In the genomic region with DNA sequence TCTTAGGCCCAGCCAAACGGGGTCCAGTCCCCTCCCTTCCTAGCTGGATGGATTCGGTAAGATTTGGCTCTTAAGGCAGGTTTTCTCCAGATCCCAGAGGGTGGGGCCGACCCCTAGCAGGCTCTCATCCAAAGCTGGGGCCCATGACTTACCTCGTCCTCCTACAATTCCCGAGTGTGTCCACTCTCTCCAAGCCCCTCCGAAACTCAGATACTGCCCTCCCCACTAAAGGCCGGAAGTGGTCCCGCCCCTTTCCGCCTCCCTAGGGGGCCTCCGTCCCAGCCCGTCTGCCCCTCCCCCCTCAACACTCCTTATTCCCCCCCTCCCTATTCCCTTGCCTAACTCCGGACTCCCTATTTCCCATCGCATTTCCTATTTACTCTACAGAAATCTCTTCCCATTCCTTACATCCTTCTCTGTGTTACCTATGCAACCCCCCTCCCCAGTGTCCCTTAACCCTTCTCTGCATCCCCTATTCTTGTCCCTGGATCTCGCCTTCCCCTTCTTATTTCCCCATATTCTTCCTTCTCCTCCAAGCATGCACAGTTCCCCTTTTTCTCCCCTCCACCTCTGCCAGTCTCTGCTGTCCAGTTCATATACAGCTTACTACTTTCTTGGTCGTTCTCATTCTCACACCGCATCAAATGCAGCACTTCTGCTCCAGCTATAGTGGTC, we compare ENCODE assay signal across 8 mouse cellular contexts. TPM values are rescaled to one million over a fixed set of nuclear protein-coding genes. Genes with fewer than 3 reads are reported as not detected.
A peak's percentile ranks its signal among the peaks of the same experiment; 100 is the strongest.
DNase-seq lines count a peak whose midpoint lies in the region; ATAC-seq and TF ChIP-seq lines count a peak whose summit lies in the region.

No protein-coding gene starts in this region.

- ATAC-seq in erythroblast, adult 5-6 weeks (replicated peaks; ENCODE audit: low FRiP score, poor library complexity, severe bottlenecking) = no peak
- ATAC-seq in intestine, postnatal 0 days = peak; percentile 36
- ATAC-seq in liver, embryonic 11.5 days (replicated peaks; ENCODE audit: low FRiP score) = peak; percentile 37
- ATAC-seq in midbrain, postnatal 0 days (ENCODE audit: low FRiP score) = peak; percentile 77

- H3K4me2 ChIP-seq in intestine, postnatal 0 days (replicated peaks; ENCODE audit: low read depth) = peak overlapping the region; percentile 71
- peak overlapping the region; percentile 70 for H3K4me2 ChIP-seq in liver, embryonic 11.5 days
- peak overlapping the region; percentile 49 for H3K4me2 ChIP-seq in midbrain, postnatal 0 days (ENCODE audit: low read depth, low read length, poor library complexity, severe bottlenecking)

- WGBS in intestine, postnatal 0 days = 26% methylated on average over 15 of the region's 16 CpGs
- WGBS in liver, embryonic 11.5 days = 19% methylated on average over 16 of the region's 16 CpGs
- 19% methylated on average over 16 of the region's 16 CpGs for WGBS in midbrain, postnatal 0 days

- no peak for TF ChIP-seq CTCF in intestine, postnatal 0 days (IDR thresholded peaks at IDR 0.05; ENCODE audit: low read depth)
- no peak for TF ChIP-seq CTCF in midbrain, postnatal 0 days (IDR thresholded peaks at IDR 0.05)

- no peaks in the 10 kb centered on the region; the same call in 1 of the 2 replicates for H3K36me3 ChIP-seq in erythroblast, embryonic 14.5 days (ENCODE audit: control insufficient read depth)
- peaks cover 7% of the 10 kb centered on the region; the same call in 1 of the 2 replicates for H3K36me3 ChIP-seq in intestine, postnatal 0 days (ENCODE audit: control insufficient read depth, insufficient read depth)
- H3K36me3 ChIP-seq in liver, embryonic 11.5 days (ENCODE audit: control insufficient read depth, insufficient read depth, low read length) = no peaks in the 10 kb centered on the region; the same call in 1 of the 2 replicates
- H3K36me3 ChIP-seq in midbrain, postnatal 0 days (ENCODE audit: insufficient read depth, low read length) = peaks cover 13% of the 10 kb centered on the region

- peak overlapping the region; percentile 22; the same call in 1 of the 2 replicates for H3K9ac ChIP-seq in intestine, postnatal 0 days (ENCODE audit: low read depth, low read length)
- peak overlapping the region; percentile 59 for H3K9ac ChIP-seq in liver, embryonic 11.5 days (ENCODE audit: low read depth, low read length)
- H3K9ac ChIP-seq in midbrain, postnatal 0 days (replicated peaks; ENCODE audit: low read length, poor library complexity, severe bottlenecking) = peak overlapping the region; percentile 57

- H3K27me3 ChIP-seq in erythroblast, embryonic 14.5 days (ENCODE audit: control insufficient read depth) = no peaks in the 10 kb centered on the region; the same call in 1 of the 2 replicates
- H3K27me3 ChIP-seq in intestine, postnatal 0 days (replicated peaks; ENCODE audit: control insufficient read depth, insufficient read depth, low read length) = no peaks in the 10 kb centered on the region
- no peaks in the 10 kb centered on the region; the same call in 1 of the 2 replicates for H3K27me3 ChIP-seq in liver, embryonic 11.5 days (replicated peaks; ENCODE audit: control insufficient read depth, insufficient read depth, low read length)
- no peaks in the 10 kb centered on the region for H3K27me3 ChIP-seq in midbrain, postnatal 0 days (ENCODE audit: insufficient read depth, low read length)

- no peak overlapping the region for H3K27ac ChIP-seq in intestine, postnatal 0 days (ENCODE audit: low read depth, low read length)
- H3K27ac ChIP-seq in liver, embryonic 11.5 days (ENCODE audit: low read depth, low read length) = peak overlapping the region; percentile 48; the same call in 1 of the 2 replicates
- H3K27ac ChIP-seq in midbrain, postnatal 0 days (ENCODE audit: low read depth, low read length) = peak overlapping the region; percentile 80

- peaks cover 7% of the 10 kb centered on the region for H3K4me1 ChIP-seq in erythroblast, embryonic 14.5 days (ENCODE audit: control insufficient read depth)
- H3K4me1 ChIP-seq in intestine, postnatal 0 days (replicated peaks; ENCODE audit: control insufficient read depth, insufficient read depth, low read length) = no peaks in the 10 kb centered on the region
- H3K4me1 ChIP-seq in liver, embryonic 11.5 days (replicated peaks; ENCODE audit: control insufficient read depth, insufficient read depth, low read length) = no peaks in the 10 kb centered on the region
- H3K4me1 ChIP-seq in midbrain, postnatal 0 days (ENCODE audit: insufficient read depth, low read length) = no peaks in the 10 kb centered on the region

- peak overlapping the region; percentile 57 for H3K4me3 ChIP-seq in erythroblast, embryonic 14.5 days (replicated peaks)
- H3K4me3 ChIP-seq in intestine, postnatal 0 days (ENCODE audit: low read depth, low read length) = peak overlapping the region; percentile 52
- H3K4me3 ChIP-seq in liver, embryonic 11.5 days (ENCODE audit: low read depth, low read length) = peak overlapping the region; percentile 54
- H3K4me3 ChIP-seq in midbrain, postnatal 0 days (ENCODE audit: low read depth, low read length) = peak overlapping the region; percentile 42

- peak; percentile 24 to 54 for DNase-seq in cerebellum, postnatal 4 days (ENCODE audit: low spot score in 2 of 2)
- peak; percentile 45 to 55 for DNase-seq in heart, adult 18-20 months
- no peak for DNase-seq in liver, embryonic 11.5 days (ENCODE audit: low spot score)
- DNase-seq in midbrain, postnatal 0 days (ENCODE audit: low spot score) = peak; percentile 70
- peak; percentile 32 for DNase-seq in testis, postnatal 14 days (ENCODE audit: low spot score)

- H3K9me3 ChIP-seq in erythroblast, embryonic 14.5 days (ENCODE audit: control insufficient read depth, low read length) = no peaks in the 10 kb centered on the region
- H3K9me3 ChIP-seq in intestine, postnatal 0 days (ENCODE audit: control insufficient read depth) = no peaks in the 10 kb centered on the region
- no peaks in the 10 kb centered on the region for H3K9me3 ChIP-seq in liver, embryonic 11.5 days (ENCODE audit: control insufficient read depth, low read length)
- H3K9me3 ChIP-seq in midbrain, postnatal 0 days (ENCODE audit: low read length) = no peaks in the 10 kb centered on the region

RNA-seq across cellular contexts. Expression of a gene that starts 0.5 kb away (rescaled TPM):
- polyA plus RNA-seq in erythroblast, embryonic 14.5 days (2012) = 0.15 TPM in 2 replicates
- total RNA-seq in erythroblast, adult 5-6 weeks (2015; ENCODE audit: low replicate concordance) = 1.7 TPM in 1 of 2 replicates, not detected in the other
- 2.4 and 2.5 TPM in 2 replicates for total RNA-seq in erythroblast, adult 5-6 weeks (2017; ENCODE audit: low replicate concordance)
- total RNA-seq in heart, adult 18-20 months (2021) = 10 to 100 TPM; 21.8 to 24.2 TPM
- polyA plus RNA-seq in intestine, postnatal 0 days (2015; fragmentation: Nextera tagmentation; extraction: Ambion mirVana) = 142 and 143 TPM in 2 replicates
- 198 and 202 TPM in 2 replicates for polyA plus RNA-seq in liver, embryonic 11.5 days (2014; fragmentation: Nextera tagmentation; extraction: Ambion mirVana)
- total RNA-seq in midbrain, postnatal 0 days (2014; rRNA removed) = 357 and 385 TPM in 2 replicates
- polyA plus RNA-seq in midbrain, postnatal 0 days (2015; fragmentation: Nextera tagmentation; extraction: Ambion mirVana) = 565 and 594 TPM in 2 replicates

Comparison
In these comparisons a context has a peak if more than half of its experiments do, and no peak if none do; other contexts are left out.
1. RNA of a gene that starts 0.5 kb away (polyA plus RNA-seq): 565 to 594 TPM in midbrain, postnatal 0 days, 198 to 202 TPM in liver, embryonic 11.5 days and 142 to 143 TPM in intestine, postnatal 0 days; 0.15 TPM in erythroblast, embryonic 14.5 days; every median in the first group is over 100 times any median in the second.
2. Peak in every context shown above with its lines, with median percentiles within 50 percentile points of each other: H3K4me3 ChIP-seq, H3K4me2 ChIP-seq and H3K9ac ChIP-seq.